Mouse (Mus musculus) stomach, embryonic 16.5 days (tissue): ENCODE results near the gene Sorcs3. TPM values are rescaled to one million over a fixed set of nuclear protein-coding genes. Genes with fewer than 3 reads are reported as not detected.

ENCODE experiments used
- ATAC-seq: fragments of 200-750 bp; cut with Nextera tagmentation; 2 replicates; pipeline ENCODE4 v1.8.0; 2017; ENCODE audit warnings: moderate number of reproducible peaks, moderate TSS enrichment; ENCODE audit not compliant: insufficient read depth, low FRiP score
- H3K27ac ChIP-seq: fragments of 300-500 bp; sonication (generic); 2 replicates; pipeline ENCODE4 v1.5.1; 2014; ENCODE audit warnings: low read length
- H3K27me3 ChIP-seq: fragments of 300-500 bp; sonication (generic); 2 replicates; pipeline ENCODE4 v1.6.1; 2014; ENCODE audit warnings: low read length, control low read depth, mixed read lengths; ENCODE audit not compliant: control insufficient read depth, insufficient read depth
- H3K36me3 ChIP-seq: fragments of 300-500 bp; sonication (generic); 2 replicates; pipeline ENCODE4 v1.6.1; 2014; ENCODE audit warnings: low read length; ENCODE audit not compliant: control insufficient read depth, insufficient read depth
- H3K4me1 ChIP-seq: fragments of 300-500 bp; sonication (generic); 2 replicates; pipeline ENCODE4 v1.6.1; 2014; ENCODE audit warnings: low read length, control low read depth, mixed read lengths; ENCODE audit not compliant: control insufficient read depth, insufficient read depth
- H3K4me2 ChIP-seq: fragments of 300-500 bp; sonication (generic); 2 replicates; pipeline ENCODE4 v1.6.1; 2014; ENCODE audit warnings: low read depth, low read length, mixed read lengths
- H3K4me3 ChIP-seq: fragments of 300-500 bp; sonication (generic); replicated peaks from 2 replicates; pipeline ENCODE4 v1.5.1; 2014; ENCODE audit warnings: mild to moderate bottlenecking, low read length
- H3K9ac ChIP-seq: fragments of 300-500 bp; sonication (generic); 2 replicates; pipeline ENCODE4 v1.6.1; 2014; ENCODE audit warnings: low read length
- H3K9me3 ChIP-seq: fragments of 300-500 bp; sonication (generic); replicated peaks from 2 replicates; pipeline ENCODE4 v1.6.1; 2016; ENCODE audit warnings: low read length, control low read depth; ENCODE audit not compliant: control insufficient read depth
- WGBS: fragments of 180-500 bp; shearing (Covaris S2); extraction: QIAGEN DNeasy Blood & Tissue Kit; methylation state at CpG from one replicate; pipeline ENCODE4 v1.1.7; 2014; 5-methylcytosine and 5-hydroxymethylcytosine counted together
- polyA plus RNA-seq: library from polyadenylated mRNA; unstranded; fragments of >200 nt; fragmentation: Nextera tagmentation; extraction: Ambion mirVana; gene quantifications from 2 replicates; pipeline ENCODE4 v1.2.1, GENCODE M21; 2015

Sorcs3 gene
- polyA plus RNA-seq, 1 experiment from 2014 or later = 0.81 TPM

GRCm38 (mm10) chr19:48821283-48821715, 615.5 kb downstream of the Sorcs3 start:
- no peaks in the 10 kb centered on the region for H3K4me1 ChIP-seq
- H3K36me3 ChIP-seq = no peaks in the 10 kb centered on the region
- WGBS = 60% methylated on average over 3 of the region's 3 CpGs
- H3K4me2 ChIP-seq = no peak overlapping the region
- no peaks in the 10 kb centered on the region for H3K27me3 ChIP-seq
- H3K27ac ChIP-seq = no peak overlapping the region
- no peak for ATAC-seq
- no peak overlapping the region for H3K9ac ChIP-seq
- H3K4me3 ChIP-seq = no peak overlapping the region
- H3K9me3 ChIP-seq = no peaks in the 10 kb centered on the region

GRCm38 (mm10) chr19:48834342-48834741, 628.5 kb downstream of the Sorcs3 start:
- Histone ChIP-seq H3K4me1 (no peaks in the 10 kb centered on the region), H3K9me3 (no peaks in the 10 kb centered on the region), H3K27ac (no peak overlapping the region), H3K9ac (no peak overlapping the region), H3K4me3 (no peak overlapping the region), H3K4me2 (no peak overlapping the region), H3K27me3 (no peaks in the 10 kb centered on the region), H3K36me3 (no peaks in the 10 kb centered on the region)
- no peak for ATAC-seq
- WGBS = 81% methylated on average over 3 of the region's 3 CpGs

GRCm38 (mm10) chr19:48839418-48839817, 633.6 kb downstream of the Sorcs3 start:
- 64% methylated on average over 4 of the region's 4 CpGs for WGBS
- Histone ChIP-seq H3K9me3 (no peaks in the 10 kb centered on the region), H3K4me1 (no peaks in the 10 kb centered on the region), H3K27me3 (no peaks in the 10 kb centered on the region), H3K27ac (no peak overlapping the region), H3K4me2 (no peak overlapping the region), H3K36me3 (no peaks in the 10 kb centered on the region), H3K4me3 (no peak overlapping the region), H3K9ac (no peak overlapping the region)
- no peak for ATAC-seq

- whole genome bisulfite sequencing = 62% methylated on average over 3 of the region's 3 CpGs
These were observed 641.9 kb downstream of the Sorcs3 start for GRCm38 (mm10) chr19:48847700-48848099.

GRCm38 (mm10) chr19:48850466-48850865, 644.6 kb downstream of the Sorcs3 start:
- no peak overlapping the region for H3K9ac ChIP-seq
- H3K27ac ChIP-seq = no peak overlapping the region
- no peak overlapping the region for H3K4me3 ChIP-seq
- WGBS = 67% methylated on average over 1 of the region's 1 CpGs
- H3K4me2 ChIP-seq = no peak overlapping the region
- no peaks in the 10 kb centered on the region for H3K9me3 ChIP-seq
- no peak for ATAC-seq
- no peaks in the 10 kb centered on the region for H3K27me3 ChIP-seq
- no peaks in the 10 kb centered on the region for H3K36me3 ChIP-seq
- no peaks in the 10 kb centered on the region for H3K4me1 ChIP-seq

More at GRCm38 (mm10) chr19:48847700-48848099, 641.9 kb downstream of the Sorcs3 start:
- Histone ChIP-seq H3K4me1 (no peaks in the 10 kb centered on the region), H3K9me3 (no peaks in the 10 kb centered on the region), H3K27ac (no peak overlapping the region), H3K27me3 (no peaks in the 10 kb centered on the region), H3K9ac (no peak overlapping the region), H3K36me3 (no peaks in the 10 kb centered on the region), H3K4me3 (no peak overlapping the region), H3K4me2 (no peak overlapping the region)
- ATAC-seq = no peak
